Mouse (Mus musculus) bone marrow macrophage, adult 2 months (primary cell): ENCODE results near the gene G3bp2.

Experiments used
- CTCF ChIP-seq: IDR thresholded peaks from 2 replicates; pipeline ENCODE4 v1.5.1; 2012; ENCODE audit warnings: low read depth, mild to moderate bottlenecking, low read length, moderate library complexity
- POLR2A ChIP-seq: IDR thresholded peaks from 2 replicates; pipeline ENCODE4 v1.6.1; 2012; ENCODE audit warnings: mild to moderate bottlenecking, low read depth, low read length, borderline replicate concordance

GRCm38 (mm10) chr5:92052866-92053265 lies 30.7 kb downstream of the G3bp2 start:
- TF ChIP-seq CTCF: no peak
- TF ChIP-seq POLR2A: no peak
